Mouse (Mus musculus) liver, adult 2 months (tissue): ENCODE data around the gene Smtnl1. TPM values are rescaled to one million over a fixed set of nuclear protein-coding genes. Genes with fewer than 3 reads are reported as not detected.

Experiments
- DNase-seq: peaks from one replicate; pipeline ENCODE4 v3.0.0-alpha.2; 2011; ENCODE audit warnings: low read depth, low spot score; ENCODE audit errors: extremely low read depth
- H3K27ac ChIP-seq: fragments of 200-500 bp; replicated peaks from 2 replicates; pipeline ENCODE4 v1.5.1; 2012; ENCODE audit warnings: low read depth, mild to moderate bottlenecking, control low read depth, inconsistent platforms, low read length; ENCODE audit not compliant: insufficient read depth
- H3K27me3 ChIP-seq: fragments of 200-500 bp; 2 replicates; pipeline ENCODE4 v1.6.1; 2012; ENCODE audit warnings: mild to moderate bottlenecking, moderate library complexity, low read length, inconsistent platforms; ENCODE audit not compliant: control insufficient read depth, insufficient read depth
- H3K36me3 ChIP-seq: fragments of 200-500 bp; 2 replicates; pipeline ENCODE4 v1.6.1; 2012; ENCODE audit warnings: low read length, inconsistent platforms; ENCODE audit not compliant: control insufficient read depth, insufficient read depth
- H3K4me1 ChIP-seq: fragments of 200-500 bp; 2 replicates; pipeline ENCODE4 v1.6.1; 2011; ENCODE audit warnings: low read length; ENCODE audit not compliant: control insufficient read depth, insufficient read depth
- H3K4me3 ChIP-seq: fragments of 200-500 bp; 2 replicates; pipeline ENCODE4 v1.5.1; 2011; ENCODE audit warnings: low read depth, mild to moderate bottlenecking, control low read depth, low read length, moderate library complexity; ENCODE audit not compliant: insufficient read depth
- H3K79me2 ChIP-seq: fragments of 200-500 bp; 2 replicates; pipeline ENCODE4 v1.6.1; 2012; ENCODE audit warnings: inconsistent platforms, mild to moderate bottlenecking, low read length, moderate library complexity; ENCODE audit not compliant: control insufficient read depth, insufficient read depth
- H3K9ac ChIP-seq: fragments of 200-500 bp; 2 replicates; pipeline ENCODE4 v1.6.1; 2012; ENCODE audit warnings: low read depth, mild to moderate bottlenecking, control low read depth, inconsistent platforms, low read length
- CTCF ChIP-seq: fragments of 200-500 bp; IDR thresholded peaks from 2 replicates; pipeline ENCODE4 v1.5.1; 2011; ENCODE audit warnings: low read depth, low read length, control low read depth
- POLR2A ChIP-seq: fragments of 200-500 bp; IDR thresholded peaks from 2 replicates; pipeline ENCODE4 v1.6.1; 2011; ENCODE audit warnings: low read length, control low read depth; ENCODE audit not compliant: insufficient read depth; ENCODE audit errors: extremely low read depth
- WGBS: fragments of 180-500 bp; shearing (Covaris S2); methylation state at CpG from one replicate; pipeline ENCODE4 v1.1.7; 2018; 5-methylcytosine and 5-hydroxymethylcytosine counted together
- polyA plus RNA-seq: library from polyadenylated mRNA; depleted of rRNA; stranded (reverse); fragments of >200 nt; gene quantifications from 2 replicates; pipeline ENCODE4 v1.2.3, GENCODE M21; 2012
- total RNA-seq: library from RNA; depleted of rRNA; stranded (reverse); fragments of >200 nt; gene quantifications from 2 replicates; pipeline ENCODE4 v1.2.3, GENCODE M21; 2014

The Smtnl1 gene
- total and polyA plus RNA-seq, 2 experiments = 0.18 TPM; not detected in 1

DNA sequence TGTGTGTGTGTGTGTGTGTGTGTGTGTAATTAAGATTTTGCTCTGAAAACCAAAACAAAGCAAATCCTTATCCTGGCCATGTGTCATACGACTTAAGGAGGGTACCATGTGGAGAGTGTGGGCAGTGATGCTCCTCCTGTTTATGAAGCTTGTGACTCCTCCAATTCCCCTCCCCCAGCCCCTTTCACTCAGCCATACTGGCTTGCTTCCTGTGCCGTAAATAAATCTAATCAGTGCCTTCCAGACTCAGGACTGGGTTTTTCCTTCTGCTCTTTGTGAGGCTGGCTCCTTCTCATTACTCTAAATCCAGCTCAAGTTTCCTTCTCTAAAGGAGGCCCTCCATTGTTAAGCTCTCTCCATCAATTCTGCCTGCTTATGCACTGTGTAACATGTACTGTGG lies 785 bp upstream of the Smtnl1 start:
- Histone ChIP-seq H3K36me3 (no peaks in the 10 kb centered on the region), H3K9ac (no peak overlapping the region), H3K79me2 (no peaks in the 10 kb centered on the region), H3K4me1 (peaks cover 4% of the 10 kb centered on the region; the same call in 1 of the 2 replicates), H3K4me3 (no peak overlapping the region), H3K27me3 (no peaks in the 10 kb centered on the region), H3K27ac (no peak overlapping the region)
- 41% methylated on average over 2 of the region's 2 CpGs for WGBS
- no peak for DNase-seq
- TF ChIP-seq CTCF (no peak), POLR2A (no peak)

DNA sequence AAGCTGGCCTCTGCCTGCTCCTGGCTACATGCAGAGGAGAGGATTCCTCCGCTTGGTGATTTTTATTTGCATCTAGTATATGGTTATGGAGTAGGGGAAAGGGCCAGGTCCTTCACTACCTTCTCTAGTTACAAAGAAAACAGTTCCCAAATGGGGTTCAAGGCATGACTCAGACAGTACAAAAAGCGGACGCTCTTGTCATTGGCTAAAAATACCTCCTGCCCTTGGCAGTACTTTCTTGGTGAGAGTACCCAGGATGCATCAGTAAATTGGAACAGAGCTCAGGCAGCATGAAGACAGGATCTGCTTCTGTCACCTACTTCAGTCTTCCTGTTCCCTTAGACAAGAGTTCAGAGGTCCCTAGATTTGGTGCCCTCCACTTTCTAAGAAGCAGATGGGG lies 2.6 kb downstream of the Smtnl1 start:
- Histone ChIP-seq H3K79me2 (no peaks in the 10 kb centered on the region), H3K27me3 (no peaks in the 10 kb centered on the region), H3K4me3 (no peak overlapping the region), H3K27ac (no peak overlapping the region), H3K4me1 (no peaks in the 10 kb centered on the region), H3K36me3 (no peaks in the 10 kb centered on the region), H3K9ac (no peak overlapping the region)
- TF ChIP-seq CTCF (no peak), POLR2A (no peak)
- 69% methylated on average over 3 of the region's 3 CpGs for WGBS
- DNase-seq = no peak

DNA sequence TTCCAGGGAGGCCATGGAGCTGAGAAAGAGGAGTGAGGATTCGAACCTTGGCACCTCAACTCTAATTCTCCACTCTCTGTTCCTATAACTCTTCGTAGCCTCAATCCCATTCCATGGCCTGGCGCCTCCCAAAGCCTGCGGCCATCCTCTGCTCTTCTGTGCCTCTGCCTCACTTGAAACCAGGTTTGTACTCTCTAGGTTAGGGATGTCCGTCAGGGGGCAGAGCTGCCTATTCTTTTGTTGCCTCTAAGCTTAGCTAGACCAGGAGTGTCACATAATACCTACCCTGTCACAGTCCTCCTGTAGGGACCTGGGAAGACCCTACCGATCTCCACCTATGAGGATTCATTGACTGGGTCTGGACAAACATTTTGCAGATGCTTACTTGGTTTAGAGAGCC lies 9.8 kb downstream of the Smtnl1 start:
- no peaks in the 10 kb centered on the region for H3K79me2 ChIP-seq
- no peak for TF ChIP-seq CTCF
- no peak for TF ChIP-seq POLR2A
- no peaks in the 10 kb centered on the region for H3K27me3 ChIP-seq
- H3K9ac ChIP-seq = no peak overlapping the region
- no peak for DNase-seq
- 93% methylated on average over 6 of the region's 6 CpGs for whole genome bisulfite sequencing
- no peak overlapping the region for H3K4me3 ChIP-seq
- H3K27ac ChIP-seq = no peak overlapping the region
- H3K36me3 ChIP-seq = peaks cover 5% of the 10 kb centered on the region; the same call in 1 of the 2 replicates
- peaks cover 3% of the 10 kb centered on the region for H3K4me1 ChIP-seq

DNA sequence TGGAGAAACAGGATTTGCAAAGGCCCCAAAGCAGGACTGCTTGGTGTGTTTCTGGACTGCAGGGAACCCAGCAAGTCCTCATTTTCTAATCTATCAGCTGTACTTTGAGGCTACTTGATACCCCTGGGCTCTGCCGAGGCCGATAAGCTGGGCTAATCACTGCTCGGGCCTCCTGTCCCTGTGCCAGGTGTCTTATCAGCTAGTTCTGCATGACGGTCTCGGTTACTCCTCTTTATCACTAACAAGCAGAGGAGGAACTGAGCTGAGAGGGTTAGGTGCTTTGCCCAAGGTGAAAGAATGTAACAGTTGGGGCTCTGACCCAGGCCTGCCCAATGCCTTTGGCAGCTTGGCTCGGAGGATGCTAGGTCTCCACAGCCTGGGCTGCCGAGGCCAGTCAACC lies 10.6 kb downstream of the Smtnl1 start:
- Histone ChIP-seq H3K36me3 (peaks cover 5% of the 10 kb centered on the region; the same call in 1 of the 2 replicates), H3K27ac (no peak overlapping the region), H3K4me1 (peaks cover 3% of the 10 kb centered on the region), H3K79me2 (no peaks in the 10 kb centered on the region), H3K9ac (no peak overlapping the region), H3K4me3 (no peak overlapping the region), H3K27me3 (no peaks in the 10 kb centered on the region)
- TF ChIP-seq CTCF (no peak), POLR2A (no peak)
- WGBS = 59% methylated on average over 7 of the region's 7 CpGs
- DNase-seq = no peak

DNA sequence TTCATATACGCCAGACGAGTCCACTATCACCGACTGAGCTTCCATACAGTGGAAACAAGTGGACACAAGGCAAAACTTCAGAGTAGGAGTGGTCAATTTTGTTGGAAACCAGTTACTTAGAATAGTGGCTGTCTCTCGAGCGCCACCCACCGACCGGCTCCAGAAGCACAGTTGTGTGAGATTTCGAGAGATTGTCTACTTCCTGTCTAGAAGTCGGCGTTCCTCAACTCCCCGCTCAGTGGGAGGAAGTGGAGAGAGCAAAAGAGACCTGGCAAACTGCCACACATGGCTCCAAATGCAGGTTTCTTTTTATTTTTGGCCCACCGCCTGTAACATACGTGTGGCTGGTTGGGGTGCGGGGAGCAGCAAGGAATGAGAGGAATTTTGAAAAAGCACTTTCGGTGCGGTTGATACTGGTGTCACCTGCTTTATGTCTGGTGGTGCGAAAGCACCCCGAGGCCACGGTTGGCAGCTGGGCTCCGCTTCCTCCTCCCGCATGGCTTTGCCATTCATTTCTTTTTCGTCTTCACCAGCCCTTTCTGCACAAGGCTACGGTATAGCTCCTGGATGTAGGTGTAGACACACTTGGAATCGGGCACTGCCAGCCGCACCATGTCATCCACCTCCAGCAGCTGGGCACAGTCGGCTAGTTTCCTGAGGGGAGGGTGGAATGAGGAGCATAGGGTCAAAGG lies 11.4 kb downstream of the Smtnl1 start:
- peaks cover 3% of the 10 kb centered on the region for H3K4me1 ChIP-seq

DNA sequence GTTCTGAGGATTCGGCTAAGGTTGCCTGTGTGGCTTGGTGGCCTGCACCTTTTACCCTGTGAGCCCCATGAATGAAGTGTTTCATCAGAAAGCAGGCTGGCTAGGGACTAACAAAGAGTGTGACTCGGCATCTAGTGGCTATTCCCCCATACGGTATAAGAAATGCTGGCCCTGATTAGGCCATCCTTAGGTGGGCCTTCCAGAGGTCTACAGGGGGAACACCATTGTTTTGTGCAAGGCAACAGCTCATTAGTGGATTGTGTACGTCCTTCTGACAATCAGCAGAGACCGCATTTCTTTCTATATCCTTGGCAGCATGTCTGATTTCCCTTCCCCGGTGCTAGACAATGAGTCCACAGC lies 11.9 kb downstream of the Smtnl1 start:
- TF ChIP-seq POLR2A (no peak), CTCF (no peak)
- DNase-seq = no peak
- Histone ChIP-seq H3K27ac (no peak overlapping the region; the same call in 1 of the 2 replicates), H3K4me1 (peaks cover 3% of the 10 kb centered on the region), H3K36me3 (peaks cover 13% of the 10 kb centered on the region), H3K79me2 (no peaks in the 10 kb centered on the region), H3K9ac (no peak overlapping the region; the same call in 1 of the 2 replicates), H3K27me3 (no peaks in the 10 kb centered on the region), H3K4me3 (no peak overlapping the region)
- WGBS = 62% methylated on average over 6 of the region's 6 CpGs

More for the DNA sequence above, 11.4 kb downstream of the Smtnl1 start:
- DNase-seq = peak; percentile 81
- Histone ChIP-seq H3K9ac (peak overlapping the region; percentile 55), H3K27ac (peak overlapping the region; percentile 27), H3K4me3 (peak overlapping the region; percentile 37), H3K79me2 (no peaks in the 10 kb centered on the region), H3K36me3 (peaks cover 9% of the 10 kb centered on the region; the same call in 1 of the 2 replicates), H3K27me3 (no peaks in the 10 kb centered on the region)
- 19% methylated on average over 26 of the region's 26 CpGs for WGBS
- TF ChIP-seq POLR2A (no peak), CTCF (peak; percentile 91)
